Mouse (Mus musculus): Measurements from ENCODE around the gene Palm2.

Gene Palm2

DNA sequence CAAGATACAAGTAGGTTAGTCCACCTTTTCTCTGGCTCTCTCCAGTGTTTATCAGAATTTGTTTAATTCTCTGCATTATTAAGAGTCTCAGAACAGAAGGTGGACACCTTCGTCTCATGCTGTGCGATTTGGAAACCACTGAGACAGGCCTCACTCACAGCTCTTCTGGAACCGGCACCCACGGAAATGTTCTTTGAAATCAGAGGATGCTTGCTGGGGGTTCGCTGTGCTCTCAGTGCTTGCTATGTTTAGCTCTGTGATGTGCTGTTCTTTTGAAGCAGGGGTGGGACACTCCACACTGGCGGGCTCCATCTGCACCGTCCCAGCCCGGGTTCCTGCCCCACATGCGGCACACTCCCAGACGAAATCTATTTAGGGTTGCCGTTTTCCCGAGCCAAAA, 222.3 kb downstream of the Palm2 start:
- in situ Hi-C loops (cut with MboI; ENCODE audit: low sequenced_read_pairs): no loop called here

DNA sequence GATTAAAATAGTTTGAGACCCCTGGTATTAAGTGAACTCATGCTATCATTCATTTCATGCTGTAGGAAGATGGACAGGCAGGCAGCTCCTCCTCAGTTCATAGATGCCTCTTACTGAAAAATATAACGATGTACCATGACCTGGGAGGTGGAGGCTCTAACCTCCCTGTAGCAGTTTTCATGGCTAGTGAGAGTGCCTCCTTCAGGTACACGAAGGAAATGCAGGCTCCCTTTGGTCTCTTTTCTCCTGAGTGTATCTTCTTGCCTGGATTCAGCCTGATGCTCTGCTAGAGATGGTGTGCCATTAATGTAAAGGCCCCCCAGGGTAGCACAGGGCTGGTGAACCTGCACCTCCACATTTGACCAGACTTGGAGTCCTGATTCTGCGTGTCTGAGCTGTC, 222.8 kb downstream of the Palm2 start:
- in situ Hi-C loops (cut with MboI; ENCODE audit: low sequenced_read_pairs): no loop called here

DNA sequence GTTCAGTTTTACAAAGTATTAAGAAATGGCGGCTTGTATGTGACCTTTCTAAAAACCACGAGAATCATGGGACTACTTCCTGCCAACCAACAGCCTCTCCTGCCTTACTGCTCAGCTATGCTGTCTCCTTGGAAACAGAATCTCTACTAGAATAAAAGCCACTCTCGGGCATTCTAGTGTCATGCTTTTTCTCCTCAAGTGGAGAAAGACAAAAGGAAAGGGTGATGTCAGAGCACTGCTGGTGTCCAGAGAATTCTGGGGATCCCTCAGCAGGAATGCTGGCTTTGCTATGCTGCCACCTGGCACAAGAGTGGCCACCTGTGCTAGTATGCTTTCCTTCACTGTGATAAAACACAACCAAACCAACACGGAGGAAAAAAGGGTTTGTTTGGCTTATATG, 226.4 kb downstream of the Palm2 start:
- in situ Hi-C loops (cut with MboI; ENCODE audit: low sequenced_read_pairs): no loop called here

DNA sequence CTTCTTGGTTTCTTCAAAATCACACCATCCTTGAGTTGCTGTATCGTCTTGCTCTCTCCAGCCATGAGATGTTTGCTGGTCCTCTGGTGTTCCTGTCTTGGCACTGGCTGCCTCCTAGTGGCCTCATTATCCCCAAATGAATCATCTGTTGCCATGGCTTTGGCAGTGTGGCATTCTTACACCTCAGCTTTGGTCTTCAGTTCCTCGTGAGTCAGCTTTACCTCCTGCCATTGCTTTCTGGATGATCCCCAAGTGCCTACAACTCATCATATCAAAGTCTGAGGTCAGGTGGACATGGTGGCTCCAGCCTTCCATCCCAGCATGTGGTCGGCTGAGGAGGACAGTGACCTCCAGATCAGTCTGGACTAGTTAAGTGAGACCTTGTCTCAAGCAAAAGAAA, 232.1 kb downstream of the Palm2 start:
- in situ Hi-C loops (cut with MboI; ENCODE audit: low sequenced_read_pairs): no loop called here

DNA sequence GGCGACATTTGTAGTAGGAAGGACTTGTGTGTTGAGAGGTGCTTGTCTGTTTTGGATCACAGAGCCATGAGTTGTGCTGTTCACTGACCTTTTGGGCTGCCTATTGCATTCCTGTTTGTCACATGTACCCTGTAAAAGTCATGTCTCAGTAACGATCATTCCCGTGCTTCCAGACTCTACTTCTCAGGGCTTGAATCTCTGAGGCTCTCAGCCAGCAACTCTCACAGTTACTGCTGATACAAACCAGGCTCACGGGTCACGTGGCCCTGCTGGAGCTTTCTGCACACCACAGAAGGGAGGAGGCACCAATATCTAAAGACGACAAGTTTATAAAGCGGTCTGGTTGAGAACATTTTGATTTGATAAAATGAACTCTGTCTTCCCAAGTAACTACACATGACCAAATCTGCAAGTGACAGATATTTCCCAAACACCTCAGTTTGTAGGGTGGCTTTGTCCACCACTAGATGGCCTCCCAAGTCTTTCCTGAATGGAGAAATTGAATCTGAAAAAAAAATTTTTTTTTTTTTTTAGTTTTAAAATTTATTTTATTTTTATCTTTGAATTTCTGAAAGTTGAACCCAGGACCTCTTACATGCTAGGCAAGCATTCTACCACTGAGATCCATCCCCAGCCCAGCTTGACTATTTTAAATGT, 236.9 kb downstream of the Palm2 start:
- in situ Hi-C loops (cut with MboI; ENCODE audit: low sequenced_read_pairs): loop anchor here (10.0 kb wide), 2 partner anchors 124 to 214 kb away; no protein-coding TSS in a partner anchor

DNA sequence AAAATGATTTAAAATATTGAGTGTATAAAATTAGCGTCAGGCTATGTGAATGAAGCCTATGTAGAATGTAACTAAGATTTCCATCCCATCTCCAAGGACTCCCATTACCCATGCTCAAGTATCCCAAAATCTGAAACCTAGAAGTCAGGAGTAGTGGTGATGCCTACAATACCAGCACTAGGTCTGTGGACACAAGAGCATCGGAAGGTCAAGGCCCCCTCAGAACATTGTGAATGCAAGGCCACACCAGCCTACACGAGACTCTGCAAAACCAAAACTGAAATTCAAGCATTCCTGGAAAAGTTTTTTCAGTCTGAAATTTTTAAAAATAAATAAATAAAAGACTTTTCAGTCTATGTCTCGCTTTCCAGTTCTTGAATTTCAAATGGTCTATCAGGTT, 238.5 kb downstream of the Palm2 start:
- in situ Hi-C loops (cut with MboI; ENCODE audit: low sequenced_read_pairs): loop anchor here (10.0 kb wide), 2 partner anchors 122 to 212 kb away; no protein-coding TSS in a partner anchor

DNA sequence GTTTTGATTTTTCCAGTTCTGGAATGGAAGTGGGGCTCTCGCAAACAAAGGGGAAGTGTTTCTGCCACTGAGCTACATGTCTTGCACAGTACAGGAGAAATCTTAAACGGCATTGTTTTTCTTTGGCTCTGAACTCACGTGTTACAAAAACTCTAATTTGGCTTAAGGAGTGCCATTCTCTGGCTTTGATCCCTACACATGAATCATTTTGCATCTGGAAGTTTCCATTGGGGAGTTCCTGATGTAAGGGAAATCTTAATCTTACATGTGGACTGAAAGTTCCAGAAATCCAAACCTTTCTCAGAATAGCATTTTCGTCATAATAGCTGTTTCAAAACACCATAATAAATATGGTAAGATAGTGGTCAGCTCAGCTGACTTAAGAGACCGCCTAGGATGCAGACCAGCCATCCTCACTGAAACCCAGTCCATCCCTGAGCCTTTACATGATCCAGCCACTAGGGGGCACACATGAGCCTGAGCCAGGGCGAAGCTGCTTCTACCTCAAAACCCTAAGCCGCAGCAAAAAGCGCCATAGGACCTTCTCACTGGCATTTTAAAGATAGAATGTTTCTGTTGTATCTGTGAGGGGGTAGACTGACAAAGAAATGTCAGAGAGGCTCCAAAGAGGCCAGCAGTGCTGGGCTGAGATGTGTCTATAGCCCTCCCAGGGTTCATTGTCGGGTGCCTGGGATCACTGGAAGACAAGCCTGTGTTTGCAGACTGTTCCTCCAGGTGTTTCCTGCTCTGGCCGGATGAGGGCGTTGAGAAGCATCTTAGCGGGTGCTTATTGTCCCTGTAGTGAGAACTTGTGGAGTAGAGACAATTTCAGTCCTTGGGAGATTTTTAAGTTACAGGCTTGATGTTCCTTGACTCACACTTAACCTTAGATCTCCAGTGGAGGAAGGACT, 239.2 kb downstream of the Palm2 start:
- in situ Hi-C loops (cut with MboI; ENCODE audit: low sequenced_read_pairs): loop anchor here (10.0 kb wide), 2 partner anchors 122 to 212 kb away; no protein-coding TSS in a partner anchor

DNA sequence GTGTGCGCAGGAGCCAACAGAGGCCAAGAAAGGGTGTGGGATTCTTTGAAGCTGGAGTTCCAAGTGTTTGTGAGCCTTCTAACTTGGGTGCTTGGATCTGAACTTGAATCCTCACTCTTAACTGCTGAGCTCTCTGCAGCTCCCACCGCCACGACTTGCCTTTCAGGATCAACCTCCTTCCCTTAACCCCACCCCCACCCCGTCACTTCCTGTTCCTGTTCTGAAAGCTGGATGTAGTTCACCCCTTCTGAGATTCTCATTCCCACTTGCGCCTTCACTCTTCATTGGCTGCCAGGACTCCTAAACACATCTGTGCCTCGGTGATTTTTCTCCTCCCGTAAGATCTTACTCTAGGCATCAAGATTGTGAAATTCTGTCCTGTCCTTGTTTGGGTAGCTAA, 240.3 kb downstream of the Palm2 start:
- in situ Hi-C loops (cut with MboI; ENCODE audit: low sequenced_read_pairs): loop anchor here (10.0 kb wide), 2 partner anchors 120 to 210 kb away; no protein-coding TSS in a partner anchor

DNA sequence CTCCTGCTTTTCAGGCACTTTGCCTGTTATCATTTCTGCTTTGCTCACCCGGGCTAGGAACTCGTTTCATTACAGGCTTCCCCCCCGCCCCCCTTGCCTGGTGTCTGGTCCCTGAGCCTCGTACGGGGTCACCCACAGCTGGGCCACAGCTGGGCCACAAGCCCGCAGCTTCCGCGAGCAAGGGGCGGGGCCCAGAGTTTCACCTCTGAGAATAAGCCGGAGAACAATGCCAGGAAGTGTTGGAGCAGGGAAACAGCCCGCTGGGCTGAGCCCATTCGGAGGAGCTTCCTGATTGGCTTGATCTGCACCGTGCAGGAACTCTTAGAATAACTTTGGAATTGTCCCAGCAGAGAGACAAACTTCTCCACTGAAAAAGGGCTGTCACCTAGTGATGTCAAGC, 241.3 kb downstream of the Palm2 start:
- in situ Hi-C loops (cut with MboI; ENCODE audit: low sequenced_read_pairs): loop anchor here (10.0 kb wide), 2 partner anchors 119 to 209 kb away; no protein-coding TSS in a partner anchor

DNA sequence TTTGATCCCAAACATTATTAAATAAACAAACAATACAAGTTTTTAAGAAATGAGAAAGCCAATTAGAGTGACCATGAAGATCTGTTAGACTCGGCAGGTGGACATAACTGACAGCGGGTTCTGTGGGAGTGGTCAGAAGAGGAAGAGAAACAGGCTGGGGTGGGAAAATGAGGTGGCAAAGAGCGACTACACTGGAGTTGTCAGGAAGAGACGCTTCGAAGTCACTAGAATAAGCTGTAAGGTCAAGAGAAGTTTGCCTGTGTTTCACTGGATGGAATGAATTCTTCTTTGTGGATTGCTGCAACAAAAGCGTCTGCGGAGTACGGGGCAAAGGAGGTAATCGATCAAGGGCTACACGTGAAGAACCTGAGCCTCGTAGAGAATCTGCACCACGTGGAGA, 243.9 kb downstream of the Palm2 start:
- in situ Hi-C loops (cut with MboI; ENCODE audit: low sequenced_read_pairs): loop anchor here (10.0 kb wide), 2 partner anchors 117 to 207 kb away; no protein-coding TSS in a partner anchor

DNA sequence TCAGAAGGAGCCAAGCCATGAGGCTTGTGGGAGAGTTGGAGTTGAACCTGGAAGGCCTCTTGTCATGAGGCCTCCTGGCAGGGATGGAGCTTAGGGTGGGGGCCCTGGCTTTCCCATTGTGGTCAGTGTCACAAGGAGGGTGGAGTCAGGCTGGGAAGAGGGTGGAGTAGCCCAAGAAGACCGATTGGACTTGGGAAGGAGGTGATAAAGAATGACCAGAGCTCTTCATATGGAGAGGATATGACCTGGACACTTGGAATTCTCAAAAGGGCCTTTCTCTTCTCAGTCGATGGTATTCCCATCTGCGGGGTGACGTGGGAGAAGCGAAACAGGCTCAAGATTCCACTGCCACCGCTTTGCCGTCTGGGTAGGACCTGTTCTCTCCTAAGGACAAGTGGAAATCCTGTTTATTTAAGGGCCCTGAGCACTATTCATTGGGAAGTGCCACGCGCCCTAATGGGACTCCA, 245.0 kb downstream of the Palm2 start:
- in situ Hi-C loops (cut with MboI; ENCODE audit: low sequenced_read_pairs): loop anchor here (10.0 kb wide), 2 partner anchors 116 to 206 kb away; no protein-coding TSS in a partner anchor

DNA sequence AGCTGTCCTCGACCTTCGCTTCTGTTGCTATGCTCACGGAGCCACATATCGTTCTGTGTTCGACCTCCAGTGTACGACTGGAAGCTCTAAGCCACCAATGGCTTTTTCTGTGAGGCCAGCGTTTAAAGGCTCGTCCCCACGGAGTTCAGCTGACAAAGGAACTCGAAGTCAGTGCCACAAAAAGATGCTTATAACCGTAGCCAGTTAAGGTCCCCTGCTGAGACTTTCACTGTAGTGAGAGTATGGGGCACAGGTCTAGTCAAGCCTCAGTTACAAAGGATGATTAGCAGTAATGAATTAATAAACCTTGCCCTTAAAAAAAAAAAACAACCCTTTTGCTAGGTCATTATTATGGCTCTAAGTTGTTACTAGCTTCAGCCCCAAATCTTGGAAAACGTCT, 246.1 kb downstream of the Palm2 start:
- in situ Hi-C loops (cut with MboI; ENCODE audit: low sequenced_read_pairs): no loop called here

DNA sequence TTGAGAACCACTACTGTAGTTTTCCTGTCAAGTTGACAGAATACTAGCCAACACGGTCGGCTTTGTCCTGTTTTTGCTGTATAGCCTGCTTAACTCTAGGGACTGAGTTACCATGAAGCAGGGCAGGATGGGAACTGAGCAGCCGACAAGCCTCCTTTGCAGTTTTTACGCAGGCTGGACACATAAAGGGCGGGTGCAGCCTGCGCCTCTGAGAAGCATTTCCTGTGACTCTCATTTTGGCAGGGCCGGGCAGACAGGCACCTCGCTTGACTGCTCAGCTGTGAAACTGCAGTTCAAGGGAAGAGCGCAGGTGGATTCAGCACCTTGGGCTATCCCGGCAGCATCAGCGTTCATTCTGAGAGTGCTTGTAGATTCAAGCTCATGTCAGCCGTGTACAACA, 247.5 kb downstream of the Palm2 start:
- in situ Hi-C loops (cut with MboI; ENCODE audit: low sequenced_read_pairs): no loop called here

DNA sequence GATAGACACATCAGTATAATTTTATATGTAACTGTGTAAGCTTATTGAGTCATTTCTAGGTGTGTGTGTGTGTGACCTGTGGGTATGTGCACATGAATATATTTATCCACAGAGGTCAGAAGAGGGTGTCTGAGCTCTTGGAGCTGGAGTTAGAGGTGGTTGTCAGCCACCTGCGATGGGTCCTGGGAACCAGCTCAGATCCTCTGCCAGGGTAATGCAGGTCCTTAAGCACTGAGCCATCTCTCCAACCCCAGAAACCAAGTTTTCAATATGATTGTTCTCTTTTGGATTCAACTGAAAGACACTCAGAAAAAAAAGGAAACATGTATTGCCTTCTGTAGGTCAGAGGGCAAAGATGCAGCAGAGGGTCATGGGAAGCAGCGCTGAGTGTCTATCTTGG, 248.3 kb downstream of the Palm2 start:
- in situ Hi-C loops (cut with MboI; ENCODE audit: low sequenced_read_pairs): no loop called here

DNA sequence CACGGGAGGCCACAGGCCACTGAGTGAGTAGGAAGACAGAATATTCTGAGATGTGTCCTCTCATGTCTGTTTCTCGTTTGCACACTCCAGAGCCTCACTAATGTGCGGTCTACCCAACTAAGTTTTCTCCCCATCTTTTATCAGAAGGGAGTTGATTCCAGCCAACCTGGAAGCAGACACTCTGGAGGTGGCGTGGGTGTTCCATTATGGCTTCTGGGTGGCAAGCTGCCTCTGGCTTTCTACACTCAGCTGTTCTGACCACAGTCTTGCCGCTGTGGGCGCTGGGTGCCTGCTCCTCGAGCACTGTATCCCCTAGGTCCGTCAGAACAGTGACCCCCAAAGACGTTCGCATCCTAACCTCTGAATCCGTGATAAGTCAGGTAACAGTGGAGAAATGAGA, 248.9 kb downstream of the Palm2 start:
- in situ Hi-C loops (cut with MboI; ENCODE audit: low sequenced_read_pairs): no loop called here

DNA sequence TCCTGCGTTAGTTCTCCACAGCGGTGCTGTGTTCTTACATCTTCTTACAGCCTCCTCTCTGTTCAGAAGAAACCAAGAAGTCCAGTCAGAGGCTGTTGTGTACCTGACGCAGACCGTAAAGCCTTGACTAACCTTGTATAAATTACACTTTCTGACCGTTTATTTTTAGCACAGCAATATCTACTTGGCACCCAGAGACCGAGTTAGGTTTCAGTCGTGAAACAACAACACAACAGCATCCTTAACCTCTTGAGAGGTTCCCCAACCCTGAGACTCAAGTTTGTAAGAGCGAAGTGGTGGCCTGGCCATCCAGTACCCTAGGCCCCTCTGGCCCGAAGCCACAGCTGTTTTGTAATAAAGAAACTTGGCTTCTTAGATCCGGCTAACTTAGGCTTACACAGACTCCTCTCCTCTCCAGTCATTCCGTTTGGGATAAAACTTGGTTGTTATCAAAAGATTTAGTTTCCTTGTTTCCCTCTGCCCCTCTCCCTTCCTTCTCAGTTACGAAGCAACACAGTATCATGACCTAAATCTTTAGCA, 250.7 kb downstream of the Palm2 start:
- in situ Hi-C loops (cut with MboI; ENCODE audit: low sequenced_read_pairs): no loop called here

DNA sequence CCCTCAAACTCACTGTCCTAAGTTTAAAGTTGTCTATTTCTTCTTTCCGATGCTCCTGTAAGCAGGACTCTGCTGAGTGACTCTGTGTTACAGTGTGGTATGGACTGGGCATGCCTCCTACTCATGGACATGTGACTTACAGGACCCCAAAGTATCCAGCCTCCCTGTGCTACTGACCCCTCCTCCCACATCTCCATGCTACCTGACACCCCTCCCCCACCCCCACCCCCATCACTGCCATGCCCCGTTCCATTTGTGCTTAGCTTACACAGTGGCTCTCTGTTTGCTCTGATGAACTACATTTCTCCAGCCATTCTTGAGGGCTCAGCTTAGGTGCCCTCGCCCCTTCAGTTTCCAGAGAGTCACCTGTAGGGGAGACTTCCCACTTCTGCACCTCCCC, 252.7 kb downstream of the Palm2 start:
- in situ Hi-C loops (cut with MboI; ENCODE audit: low sequenced_read_pairs): no loop called here

DNA sequence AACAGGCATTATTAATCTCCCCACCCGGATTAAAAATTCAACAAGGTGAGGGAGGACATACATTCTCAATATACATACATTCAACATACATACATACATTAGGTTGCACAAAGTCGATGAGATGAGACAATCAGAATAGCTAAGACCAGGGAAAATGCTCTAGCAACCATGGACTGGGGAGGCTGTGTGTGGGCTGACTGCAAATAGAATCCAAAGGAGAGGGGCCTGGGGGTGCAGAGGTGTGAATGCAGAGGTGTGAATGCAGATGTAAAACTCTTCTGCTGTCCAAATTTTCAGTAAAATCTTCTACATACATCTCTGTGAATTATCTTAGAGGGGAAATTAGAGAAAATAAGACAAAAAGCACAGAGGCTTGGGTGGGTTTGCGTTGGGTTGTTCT, 253.5 kb downstream of the Palm2 start:
- in situ Hi-C loops (cut with MboI; ENCODE audit: low sequenced_read_pairs): no loop called here

DNA sequence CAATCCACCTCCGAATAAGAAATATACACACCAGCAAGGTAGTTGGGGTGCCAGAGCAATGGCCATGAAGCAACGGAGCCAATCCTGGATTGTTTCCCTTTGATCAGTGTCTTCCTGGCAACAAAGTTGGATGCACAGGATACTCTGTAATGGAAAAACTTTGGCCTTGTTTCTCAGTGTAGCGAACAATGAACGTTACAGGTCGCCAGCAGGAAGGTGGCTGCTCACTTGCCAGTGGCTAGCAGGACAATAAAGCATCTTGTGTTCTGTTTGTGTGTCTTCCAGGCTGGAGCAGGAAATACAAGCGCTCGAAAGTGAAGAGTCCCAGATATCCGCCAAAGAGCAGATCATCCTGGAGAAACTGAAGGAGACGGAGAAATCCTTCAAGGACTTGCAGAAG, 254.1 kb downstream of the Palm2 start:
- in situ Hi-C loops (cut with MboI; ENCODE audit: low sequenced_read_pairs): no loop called here

DNA sequence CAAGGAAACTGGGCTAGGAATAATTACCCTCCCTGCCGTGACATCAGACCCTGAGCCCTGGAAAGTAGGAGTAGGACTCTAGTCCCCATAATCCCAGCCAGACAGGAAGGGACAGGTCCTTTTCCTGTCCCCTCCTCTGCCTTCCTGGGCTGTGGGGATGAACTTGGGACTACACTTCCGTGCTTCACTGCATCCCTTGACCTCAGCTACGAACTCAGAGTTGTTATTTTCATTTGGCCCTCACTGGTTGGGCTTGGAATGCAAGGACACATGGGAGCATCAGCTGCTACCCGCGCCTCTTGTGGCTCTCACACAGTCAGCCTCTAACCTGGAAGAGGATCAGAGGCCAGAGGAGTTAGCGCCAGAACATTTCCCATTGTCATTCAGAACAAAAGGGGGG, 256.0 kb downstream of the Palm2 start:
- in situ Hi-C loops (cut with MboI; ENCODE audit: low sequenced_read_pairs): no loop called here

DNA sequence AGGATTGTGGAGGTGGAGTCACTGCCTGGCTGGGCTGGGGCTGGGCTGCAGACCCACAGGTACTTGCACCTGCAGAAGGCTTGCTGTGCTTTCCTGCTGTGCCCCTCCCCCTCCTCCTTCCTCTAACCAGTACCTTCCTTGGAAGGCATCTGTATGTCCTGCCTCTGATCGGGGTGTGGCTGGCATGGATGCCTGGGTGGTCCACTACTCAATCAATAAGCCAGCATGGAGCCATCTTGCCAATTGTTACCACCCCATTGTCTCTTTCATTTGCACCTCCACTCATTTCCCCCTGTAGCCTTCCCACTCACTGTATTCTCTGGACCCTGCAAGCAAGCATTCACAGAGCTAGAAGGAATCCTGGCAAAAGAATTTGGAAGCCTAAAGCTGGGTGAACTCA, 256.8 kb downstream of the Palm2 start:
- in situ Hi-C loops (cut with MboI; ENCODE audit: low sequenced_read_pairs): no loop called here

Measured in CH12F3 (cell line).